Mouse (Mus musculus) kidney, postnatal 25 days (tissue): ENCODE data around the gene Ap5m1.
"Not testable (repeated sequence)": the region's sequence is repeated elsewhere in the genome, so short reads cannot be mapped to it uniquely, and the experiment has no call there.

Experiments
- DNase-seq, 2 experiments: peaks; one replicate each; pipeline ENCODE4 v3.0.0; 2021; ENCODE audit warnings: mixed read lengths in 2 of 2

Ap5m1 gene

GRCm38 (mm10) chr14:49065529-49066273 lies at the start of gene Ap5m1:
TSS of gene Ap5m1 (plus strand) at chr14:49066097.
- peak; percentile 37 to 72 for DNase-seq

GRCm38 (mm10) chr14:49019765-49020164 lies 46.1 kb upstream of the Ap5m1 start:
- DNase-seq = no peak

GRCm38 (mm10) chr14:49027040-49027778 lies 38.7 kb upstream of the Ap5m1 start:
- DNase-seq = peak; percentile 45 to 54

- no peak for DNase-seq
These were observed 38.0 kb upstream of the Ap5m1 start for GRCm38 (mm10) chr14:49027779-49028368.

- no peak for DNase-seq
These were observed 36.9 kb upstream of the Ap5m1 start for GRCm38 (mm10) chr14:49028991-49029390.

DNA sequence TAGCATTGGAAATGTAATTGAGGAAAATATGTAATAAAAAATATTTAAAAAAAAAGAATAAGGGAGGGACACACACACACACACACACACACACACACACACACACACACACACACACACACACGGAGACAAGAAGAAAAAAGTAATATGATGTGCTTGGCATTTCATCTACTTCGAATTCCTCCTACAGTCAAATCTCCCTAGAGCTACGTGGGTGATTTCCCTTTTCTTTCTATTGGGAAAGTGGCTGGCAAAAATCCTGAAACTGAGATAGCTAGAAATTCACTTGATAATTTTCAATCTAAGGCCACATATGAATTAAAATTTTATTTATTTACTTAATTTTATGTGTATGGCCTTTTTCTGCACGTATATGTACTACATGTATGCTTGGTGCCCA lies 20.3 kb upstream of the Ap5m1 start:
- DNase-seq = no peak

GRCm38 (mm10) chr14:49049492-49049891 lies 16.4 kb upstream of the Ap5m1 start:
- DNase-seq = no peak

DNA sequence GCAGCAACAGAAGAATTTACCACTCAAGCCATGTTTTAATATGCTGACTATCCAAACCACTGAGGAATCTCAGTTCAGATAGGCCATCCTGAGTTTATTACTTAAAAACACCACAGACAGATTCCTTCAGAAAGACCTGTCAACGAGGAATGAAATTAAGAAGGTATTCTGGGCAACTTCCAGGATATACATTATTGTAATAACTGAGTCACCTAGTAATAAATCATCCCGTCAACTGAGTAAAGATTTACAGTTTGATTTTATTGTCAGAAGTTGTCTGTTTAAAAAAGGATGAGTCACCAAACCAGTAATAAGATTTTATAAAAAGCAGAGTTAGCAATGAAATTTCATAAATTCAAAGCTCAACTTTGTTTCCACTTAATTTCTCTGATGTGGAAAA lies 2.1 kb upstream of the Ap5m1 start:
- no peak for DNase-seq

DNA sequence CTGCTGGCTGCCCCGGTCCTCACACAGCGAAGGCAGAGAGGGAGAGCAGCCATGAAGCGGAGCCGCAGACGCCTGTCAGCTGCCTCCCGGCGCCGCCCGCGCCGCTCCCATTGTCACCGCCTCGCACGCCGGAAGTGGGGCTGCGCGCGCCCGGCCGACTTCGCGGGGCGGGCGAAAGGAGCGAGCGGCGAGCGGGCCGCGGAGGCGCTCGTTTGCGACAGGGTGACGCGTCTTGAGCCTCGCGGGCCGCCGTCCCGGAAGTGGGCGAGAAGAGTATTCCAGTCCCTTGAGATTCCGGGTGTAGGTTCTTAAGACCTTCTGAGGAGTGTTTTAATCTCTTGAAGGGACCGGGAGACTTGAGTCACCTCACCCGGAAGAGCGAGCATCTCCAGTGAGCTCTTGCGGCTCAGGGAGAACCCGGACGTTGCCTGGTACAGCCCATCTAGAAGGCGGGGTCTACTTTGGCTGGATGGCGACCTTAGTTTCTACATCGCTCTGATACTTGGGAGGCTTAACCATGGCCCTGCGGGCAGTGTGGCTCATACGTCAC lies 452 bp downstream of the Ap5m1 start, which contains the start of gene Exoc5:
Gene Exoc5 (minus strand): TSS at position 380 of the 550 bp plus-strand sequence.
- DNase-seq = peak; percentile 98

- DNase-seq = no peak
These were observed 6.9 kb downstream of the Ap5m1 start for GRCm38 (mm10) chr14:49072837-49073236.

GRCm38 (mm10) chr14:49073896-49074295 lies 8.0 kb downstream of the Ap5m1 start:
- DNase-seq = no peak

DNA sequence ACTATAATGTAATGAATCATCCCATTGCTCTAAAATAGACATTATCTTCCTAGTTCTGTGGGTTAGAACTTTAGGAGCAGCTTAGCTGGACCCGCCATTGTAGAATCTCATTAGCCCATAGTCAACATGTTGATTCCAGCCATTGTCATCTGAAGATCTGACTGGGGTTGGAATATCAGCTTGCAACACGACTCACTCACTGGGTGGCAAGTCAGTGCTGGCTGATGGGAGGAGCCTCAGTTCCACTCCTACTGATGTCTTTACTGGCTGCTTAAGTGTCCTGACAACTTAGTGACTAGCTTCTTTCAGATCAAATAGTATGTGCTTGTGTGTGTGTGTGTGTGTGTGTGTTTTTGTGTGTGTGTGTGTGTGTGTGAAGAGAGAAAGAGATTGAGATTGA lies 8.5 kb downstream of the Ap5m1 start:
- no peak for DNase-seq

DNA sequence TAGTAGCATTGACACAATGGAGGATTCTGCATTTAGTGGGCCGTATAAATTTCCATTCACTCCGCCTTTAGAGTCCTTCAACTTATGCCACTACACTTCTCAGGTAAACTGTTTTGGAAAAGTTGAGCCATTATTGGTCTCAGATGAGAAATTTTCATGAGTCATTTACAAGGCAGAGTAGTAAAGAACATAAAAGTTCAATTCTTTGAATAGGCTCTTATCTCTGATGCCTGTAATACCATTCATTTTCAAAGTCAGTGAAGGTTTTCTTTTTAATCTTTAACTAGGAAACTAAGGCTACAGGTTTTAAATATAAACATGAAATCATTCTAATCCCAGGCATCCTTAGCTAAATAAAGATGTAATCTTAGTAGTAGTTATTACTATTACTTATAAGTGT lies 12.9 kb downstream of the Ap5m1 start:
- DNase-seq = no peak

DNA sequence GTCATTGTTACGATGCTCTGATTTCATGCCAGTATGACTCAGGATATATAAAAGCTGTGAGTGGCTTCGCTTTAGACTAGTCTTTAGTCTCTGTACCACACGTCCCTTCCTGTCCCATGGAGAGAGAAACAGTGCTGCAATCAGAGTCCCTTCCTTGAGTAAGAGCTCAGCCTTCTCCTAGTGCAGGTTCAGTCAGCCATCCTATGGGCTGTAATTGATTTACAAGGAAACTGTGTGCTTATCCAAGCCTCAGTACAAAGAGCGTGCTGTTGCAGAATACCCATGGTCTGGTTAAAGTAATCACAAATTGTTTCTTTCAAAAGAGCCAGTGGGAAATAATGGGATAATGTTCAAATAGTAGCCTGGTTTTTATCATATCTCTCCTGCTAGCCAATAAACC lies 20.6 kb downstream of the Ap5m1 start:
- peak; percentile 19 to 45 for DNase-seq

- peak; percentile 45 to 57 for DNase-seq
These were observed 22.5 kb downstream of the Ap5m1 start for GRCm38 (mm10) chr14:49088155-49089048.

DNA sequence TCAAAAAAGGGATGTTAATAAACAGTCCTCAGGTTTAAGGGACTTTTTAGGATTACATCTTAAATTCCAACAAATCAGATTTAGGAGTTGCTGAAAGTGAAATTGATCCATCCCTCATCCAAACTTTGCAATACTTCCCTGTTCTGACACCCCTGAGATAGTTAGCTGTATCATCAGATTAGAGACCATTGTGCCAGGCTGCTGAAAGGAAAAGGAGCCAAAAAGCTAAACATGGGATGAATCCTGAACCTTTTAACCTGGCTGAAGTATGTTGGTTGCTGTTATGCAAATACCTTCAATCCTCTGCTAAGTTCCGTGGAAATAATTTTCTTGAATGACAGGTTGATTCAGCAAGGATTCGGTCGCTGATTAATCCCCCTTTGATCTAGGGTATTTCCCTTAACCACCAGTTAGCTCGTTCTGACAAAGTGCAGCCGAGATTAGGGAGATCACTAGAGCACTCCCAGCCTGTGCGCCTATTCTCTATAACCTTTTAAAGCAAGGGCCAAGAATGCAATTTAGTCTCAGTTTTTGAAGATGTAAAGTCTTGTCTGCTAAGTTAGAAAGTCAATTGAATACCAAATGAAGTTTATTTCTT lies 23.7 kb downstream of the Ap5m1 start:
- no peak for DNase-seq

- no peak for DNase-seq
These were observed 24.2 kb downstream of the Ap5m1 start for GRCm38 (mm10) chr14:49090102-49090501.

DNA sequence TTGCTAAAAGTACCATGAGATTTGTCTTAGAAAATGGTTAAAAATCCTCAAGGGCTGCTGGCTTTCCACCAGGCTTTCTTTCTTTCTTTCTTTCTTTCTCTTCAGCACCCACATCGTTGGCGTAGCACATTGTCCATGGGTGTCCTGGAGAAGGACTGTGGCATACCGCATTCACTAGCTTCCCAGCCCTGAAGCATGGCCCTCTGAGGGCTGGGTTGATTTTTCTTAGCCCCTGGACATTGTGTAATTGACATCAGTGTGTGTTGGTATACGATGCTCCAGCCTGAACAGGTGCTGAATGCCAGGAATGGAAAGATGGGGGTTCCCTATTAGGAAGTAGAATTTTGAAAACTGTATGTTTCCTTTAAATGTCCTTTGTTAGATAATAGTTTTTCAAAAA lies 25.4 kb downstream of the Ap5m1 start:
- DNase-seq = no peak

DNA sequence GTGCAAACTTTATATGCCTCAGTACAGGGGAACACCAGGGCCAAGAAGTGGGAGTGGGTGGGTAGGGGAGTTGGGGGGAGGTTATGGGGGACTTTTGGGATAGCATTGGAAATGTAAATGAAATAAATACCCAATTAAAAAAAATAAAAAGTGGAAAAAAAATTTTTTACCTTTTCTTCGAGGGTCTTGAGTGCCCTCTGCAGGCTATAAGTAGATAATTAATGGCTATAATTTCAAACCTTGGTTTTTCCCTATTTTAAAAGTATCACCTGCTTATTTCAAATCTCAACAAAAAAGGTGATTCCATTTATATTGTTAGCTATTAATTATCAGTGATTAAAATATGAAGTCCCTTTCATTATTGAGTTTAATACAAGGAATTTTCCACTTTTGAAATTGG lies 25.9 kb downstream of the Ap5m1 start:
- DNase-seq = not testable (repeated sequence)

DNA sequence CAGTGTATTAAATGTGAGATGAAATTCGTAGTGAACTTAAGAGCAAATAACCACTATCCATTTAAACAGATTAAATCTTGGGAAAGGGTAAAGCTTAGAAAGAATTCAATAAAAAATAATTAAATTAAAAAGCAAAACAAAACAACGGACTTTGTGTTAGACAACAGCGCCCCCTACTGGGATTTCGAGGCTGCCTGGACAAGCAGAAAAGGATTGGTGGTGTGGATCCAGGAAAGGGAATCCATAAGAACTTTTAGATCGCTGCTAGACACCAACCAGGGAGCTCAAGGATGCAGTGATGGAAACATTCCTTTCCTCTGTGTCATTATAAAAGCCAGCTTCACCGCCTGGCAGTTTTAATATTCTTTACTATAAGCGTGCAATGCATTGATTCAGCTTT lies 52.5 kb downstream of the Ap5m1 start:
- DNase-seq = peak; percentile 68 to 90

GRCm38 (mm10) chr14:49121723-49122122 lies 55.8 kb downstream of the Ap5m1 start:
- DNase-seq = no peak
